Mouse (Mus musculus): ENCODE results near the gene Phf19.

Phf19 gene

GRCm38 (mm10) chr2:34913218-34914068 lies at the start of gene Phf19:
Phf19 (minus strand) TSS chr2:34914026.
- DNase-seq (ENCODE audit: low read depth, low spot score), result no peak

- DNase-seq (ENCODE audit: low read depth, low spot score), result no peak
Measured at GRCm38 (mm10) chr2:34963371-34963956, 49.6 kb upstream of the Phf19 start.

DNA sequence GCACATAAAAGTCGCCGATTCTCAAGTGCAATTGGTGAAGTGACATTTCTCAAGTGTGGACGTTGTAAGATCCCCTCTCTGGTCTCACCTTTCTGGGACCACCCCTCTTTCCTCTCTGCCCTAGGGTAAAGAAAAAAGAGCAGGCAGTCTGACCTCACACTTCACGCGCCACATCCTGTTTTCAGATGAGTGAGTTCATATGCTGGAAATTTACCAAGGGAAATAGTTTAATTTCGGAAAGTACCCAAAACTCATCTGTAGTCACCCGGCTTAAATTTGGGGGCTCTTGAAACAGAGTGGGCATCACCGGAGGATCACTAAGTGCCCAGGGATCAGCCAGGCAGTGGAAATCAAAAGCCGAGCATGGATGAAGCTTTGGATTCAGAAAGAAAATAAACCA lies 49.1 kb upstream of the Phf19 start:
- DNase-seq (ENCODE audit: low read depth, low spot score), result no peak

DNA sequence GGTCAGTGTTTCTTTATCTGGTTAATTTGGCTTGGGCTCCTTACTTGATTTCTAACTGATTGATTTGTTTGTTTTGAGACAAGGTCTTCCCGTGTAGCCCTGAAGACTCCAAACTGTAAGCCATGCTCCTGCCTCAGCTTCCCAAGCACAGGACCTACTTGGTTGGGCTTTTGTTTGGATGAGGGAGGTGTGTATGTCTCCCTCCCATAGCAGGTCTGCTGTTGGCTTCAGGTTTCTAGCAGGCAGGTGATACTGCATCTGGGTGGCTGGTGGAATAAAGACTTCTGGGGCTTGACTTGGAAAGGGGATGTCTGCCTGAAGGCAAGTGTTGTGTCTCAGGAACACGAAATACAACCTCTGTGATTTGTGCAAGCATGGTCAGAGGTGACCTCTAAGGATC lies 48.4 kb upstream of the Phf19 start:
- DNase-seq (ENCODE audit: low read depth, low spot score), result no peak

GRCm38 (mm10) chr2:34961481-34962036 lies 47.7 kb upstream of the Phf19 start, which contains the start of gene Traf1:
Traf1 (minus strand) TSS chr2:34961772.
- no peak for DNase-seq (ENCODE audit: low read depth, low spot score)

DNA sequence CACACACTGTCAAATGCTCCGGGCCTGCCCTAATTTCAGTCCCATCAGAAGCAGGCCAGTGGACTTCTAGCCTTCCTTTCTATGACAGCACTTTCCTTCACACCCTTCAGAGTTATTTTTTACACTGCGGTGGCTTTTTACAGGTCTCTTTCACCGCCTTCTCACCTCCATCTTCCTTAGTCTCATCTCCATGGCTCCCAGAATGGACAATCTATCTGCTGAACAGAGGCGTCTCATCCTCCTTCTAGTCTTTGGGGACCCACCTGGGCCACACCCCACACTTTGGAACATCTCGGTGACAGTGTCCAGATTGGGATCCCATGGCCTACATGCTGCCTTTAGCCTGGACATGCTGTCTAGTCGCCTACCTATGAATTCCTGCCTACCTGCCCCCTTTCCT lies 47.1 kb upstream of the Phf19 start:
- no peak for DNase-seq (ENCODE audit: low read depth, low spot score)

- no peak for DNase-seq (ENCODE audit: low read depth, low spot score)
Measured at GRCm38 (mm10) chr2:34960466-34960865, 46.6 kb upstream of the Phf19 start.

DNA sequence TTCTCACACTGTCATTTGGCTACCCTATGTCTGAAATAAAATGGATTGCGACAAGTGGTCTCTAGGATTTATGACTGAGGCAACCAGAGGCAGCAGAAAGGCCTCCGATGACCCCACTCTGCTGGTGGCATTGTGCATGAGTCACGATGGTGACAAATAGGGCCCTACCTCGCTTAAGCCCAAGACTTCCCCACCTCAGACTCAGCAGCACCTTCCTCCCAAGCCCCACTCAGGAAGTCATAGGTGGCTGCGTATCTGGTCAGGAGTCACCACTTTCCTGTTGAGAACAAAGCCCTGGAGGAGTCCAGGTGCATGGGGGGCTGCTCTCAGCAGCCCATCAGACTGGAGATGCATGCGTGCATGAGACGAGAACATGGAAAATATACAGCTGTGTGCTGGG lies 44.8 kb upstream of the Phf19 start:
- DNase-seq (ENCODE audit: low read depth, low spot score), result no peak

- DNase-seq (ENCODE audit: low read depth, low spot score), result no peak
Measured at GRCm38 (mm10) chr2:34958036-34958435, 44.2 kb upstream of the Phf19 start.

- DNase-seq (ENCODE audit: low read depth, low spot score), result no peak
Measured at GRCm38 (mm10) chr2:34957405-34957804, 43.6 kb upstream of the Phf19 start.

GRCm38 (mm10) chr2:34956941-34957340 lies 43.1 kb upstream of the Phf19 start:
- no peak for DNase-seq (ENCODE audit: low read depth, low spot score)

DNA sequence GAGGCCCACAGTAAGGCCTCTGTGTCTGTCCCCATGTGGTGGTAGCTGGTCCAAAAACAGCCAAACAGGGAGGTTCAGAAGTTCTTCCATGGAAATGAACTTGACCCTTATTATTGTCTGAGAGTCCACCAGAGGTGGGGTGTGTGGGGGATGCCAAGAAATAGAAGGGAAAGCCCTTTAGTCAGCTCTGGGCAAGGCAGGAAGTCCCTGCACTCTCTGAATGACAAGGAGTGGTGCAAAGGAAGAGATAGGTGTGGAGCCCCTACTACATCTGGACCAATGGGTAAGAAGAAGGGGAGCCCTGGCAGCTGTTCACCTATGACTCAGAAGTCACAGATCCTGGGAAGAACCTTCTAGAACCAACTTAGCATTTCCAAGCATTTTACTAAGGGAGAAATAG lies 40.5 kb upstream of the Phf19 start:
- DNase-seq (ENCODE audit: low read depth, low spot score), result no peak

GRCm38 (mm10) chr2:34953547-34954116 lies 39.8 kb upstream of the Phf19 start:
- DNase-seq (ENCODE audit: low read depth, low spot score), result no peak

GRCm38 (mm10) chr2:34953018-34953417 lies 39.2 kb upstream of the Phf19 start:
- DNase-seq (ENCODE audit: low read depth, low spot score), result no peak

DNA sequence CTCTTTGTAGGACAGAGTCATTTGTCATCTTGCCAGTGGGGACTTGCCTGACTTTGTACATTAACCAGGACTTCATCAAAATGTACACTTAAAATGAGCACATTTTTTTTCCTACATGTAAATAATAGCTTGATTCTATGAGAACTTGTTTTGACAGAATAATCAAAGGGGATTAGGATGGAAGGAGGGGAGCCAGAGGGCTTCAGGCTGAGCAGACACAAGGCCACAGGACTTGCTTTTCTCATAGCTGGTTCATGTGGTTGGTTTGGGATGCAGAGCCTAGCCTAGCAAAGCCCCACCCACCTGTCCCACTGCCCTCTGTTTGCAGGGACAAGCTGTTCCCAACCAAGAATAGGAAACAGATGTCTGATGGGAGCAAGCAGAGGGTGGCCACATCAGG lies 37.6 kb upstream of the Phf19 start:
- DNase-seq (ENCODE audit: low read depth, low spot score), result no peak

- no peak for DNase-seq (ENCODE audit: low read depth, low spot score)
Measured at GRCm38 (mm10) chr2:34948622-34949021, 34.8 kb upstream of the Phf19 start.

GRCm38 (mm10) chr2:34946046-34946445 lies 32.2 kb upstream of the Phf19 start:
- no peak for DNase-seq (ENCODE audit: low read depth, low spot score)

- no peak for DNase-seq (ENCODE audit: low read depth, low spot score)
Measured at GRCm38 (mm10) chr2:34945580-34945979, 31.8 kb upstream of the Phf19 start.

GRCm38 (mm10) chr2:34944761-34945160 lies 30.9 kb upstream of the Phf19 start:
- no peak for DNase-seq (ENCODE audit: low read depth, low spot score)

GRCm38 (mm10) chr2:34943556-34944120 lies 29.8 kb upstream of the Phf19 start:
- no peak for DNase-seq (ENCODE audit: low read depth, low spot score)

- no peak for DNase-seq (ENCODE audit: low read depth, low spot score)
Measured at GRCm38 (mm10) chr2:34941061-34941675, 27.3 kb upstream of the Phf19 start.

DNA sequence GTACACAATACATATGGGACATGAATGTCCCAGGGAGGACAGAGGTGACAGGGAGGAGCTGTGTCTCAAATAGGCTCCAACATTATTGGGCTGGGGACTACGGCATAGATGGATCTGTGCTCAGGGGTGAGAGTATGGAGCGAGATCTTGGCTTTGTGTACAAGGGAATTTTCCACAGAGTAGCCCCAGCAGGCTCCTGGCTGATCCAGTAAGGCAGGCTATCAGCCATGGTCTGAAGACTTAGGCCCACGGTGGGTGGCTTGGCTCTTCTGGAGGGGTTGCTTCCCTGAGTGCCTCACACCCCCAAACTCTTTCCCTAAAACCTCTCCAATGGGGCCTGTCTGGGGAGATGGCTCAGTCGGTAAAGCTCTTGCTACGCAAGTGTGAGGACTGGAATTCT lies 26.4 kb upstream of the Phf19 start:
- DNase-seq (ENCODE audit: low read depth, low spot score), result no peak

Data from c-Kit-negative CD71-positive TER-119-positive erythroid progenitor cells, embryonic 14.5 days (primary cell).